Mouse (Mus musculus): Measurements from ENCODE around the gene Cox19. TPM values are rescaled to one million over a fixed set of nuclear protein-coding genes. Genes with fewer than 3 reads are reported as not detected.

Cox19 gene
- polyA plus RNA-seq, 1 experiment from 2014 or later, result 106 TPM

DNA sequence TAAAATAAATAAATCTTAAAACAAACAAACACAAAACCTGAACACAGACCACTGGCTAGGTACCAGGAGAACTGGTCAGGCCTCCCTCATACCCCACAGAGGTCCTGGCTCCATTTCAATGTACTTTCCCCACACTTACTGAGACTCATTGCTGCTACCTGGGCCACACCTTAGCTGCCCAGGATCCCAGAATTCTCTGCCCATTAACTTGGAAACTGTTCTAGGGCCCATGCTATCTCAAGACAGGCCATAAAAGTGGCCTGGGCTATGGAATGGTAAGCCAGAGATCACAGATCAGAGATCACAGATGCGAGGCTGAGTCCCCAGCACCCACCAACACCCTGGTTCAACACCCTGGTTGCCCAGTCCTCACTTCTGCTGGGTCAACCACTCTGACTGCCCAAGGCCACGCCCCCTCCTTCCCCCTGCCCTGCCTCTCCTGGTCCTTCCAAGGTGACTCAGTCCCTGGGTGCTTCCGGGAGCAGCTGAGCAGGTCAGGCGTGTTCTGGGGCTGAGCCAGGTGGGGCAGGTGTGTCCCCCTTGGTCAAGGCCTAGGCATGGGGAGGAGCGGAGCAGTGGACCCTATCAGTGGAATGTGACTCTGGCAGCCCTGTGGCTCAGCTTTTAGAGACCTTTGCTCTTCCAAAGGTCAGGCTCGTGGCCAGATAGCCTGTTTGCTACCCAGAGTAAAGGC, 34.1 kb downstream of the Cox19 start:
- TF ChIP-seq CTCF (IDR thresholded peaks at IDR 0.05; ENCODE audit: low read depth), result no peak
- no peaks in the 10 kb centered on the region for H3K36me3 ChIP-seq (ENCODE audit: insufficient read depth)
- DNase-seq, result no peak
- H3K27ac ChIP-seq (ENCODE audit: low read depth), result no peak overlapping the region
- H3K9ac ChIP-seq, result no peak overlapping the region
- ATAC-seq (ENCODE audit: insufficient read depth), result no peak
- no peaks in the 10 kb centered on the region for H3K9me3 ChIP-seq (ENCODE audit: low read depth, low read length)
- 52% methylated on average over 6 of the region's 6 CpGs for WGBS
- H3K4me2 ChIP-seq, result no peak overlapping the region
- no peaks in the 10 kb centered on the region for H3K4me1 ChIP-seq (ENCODE audit: insufficient read depth)
- H3K27me3 ChIP-seq (ENCODE audit: insufficient read depth, low read length), result no peaks in the 10 kb centered on the region
- no peak overlapping the region for H3K4me3 ChIP-seq (ENCODE audit: low read depth, low read length)

DNA sequence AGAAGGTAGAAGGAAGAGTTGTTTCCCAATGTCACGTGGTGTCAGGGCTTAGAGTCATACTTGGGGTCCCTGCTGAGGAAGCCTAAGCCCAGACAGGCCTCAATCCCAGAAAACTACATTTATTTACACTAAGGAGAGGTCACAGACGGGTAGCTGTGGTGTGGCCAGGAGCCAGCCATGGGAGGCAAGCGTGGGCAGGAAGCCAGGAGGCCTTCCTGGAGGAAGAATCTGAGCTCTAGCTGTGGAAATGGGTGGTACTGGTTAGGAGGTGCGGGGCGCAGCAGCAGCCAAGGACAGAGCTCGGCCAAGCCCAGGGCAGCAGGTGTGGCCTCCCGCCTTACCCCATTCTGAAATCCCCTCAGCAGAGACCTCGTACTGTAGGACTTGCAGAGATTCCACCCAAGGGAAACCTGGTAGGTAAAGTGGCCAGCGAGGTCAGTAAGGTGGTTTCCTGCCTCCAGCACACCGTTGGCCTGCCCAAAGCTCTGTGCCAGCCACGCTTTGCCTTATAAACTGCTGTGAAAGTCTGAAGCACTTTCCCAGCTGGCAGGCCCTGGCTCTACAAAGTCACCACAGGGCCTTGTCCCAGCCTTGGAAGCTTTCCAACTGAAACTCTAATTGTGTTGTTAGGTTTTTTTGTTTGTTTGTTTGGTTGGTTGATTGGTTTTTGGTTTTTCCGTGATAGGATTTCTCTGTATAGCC, 36.1 kb downstream of the Cox19 start:
- H3K36me3 ChIP-seq (ENCODE audit: insufficient read depth), result no peaks in the 10 kb centered on the region
- H3K27ac ChIP-seq (ENCODE audit: low read depth), result no peak overlapping the region
- H3K9ac ChIP-seq, result no peak overlapping the region
- TF ChIP-seq CTCF (IDR thresholded peaks at IDR 0.05; ENCODE audit: low read depth), result no peak
- no peaks in the 10 kb centered on the region for H3K4me1 ChIP-seq (ENCODE audit: insufficient read depth)
- H3K9me3 ChIP-seq (ENCODE audit: low read depth, low read length), result no peaks in the 10 kb centered on the region
- no peak overlapping the region for H3K4me2 ChIP-seq
- ATAC-seq (ENCODE audit: insufficient read depth) (no peak), DNase-seq (no peak)
- WGBS, result 80% methylated on average over 12 of the region's 12 CpGs
- H3K27me3 ChIP-seq (ENCODE audit: insufficient read depth, low read length), result no peaks in the 10 kb centered on the region
- no peak overlapping the region for H3K4me3 ChIP-seq (ENCODE audit: low read depth, low read length)

DNA sequence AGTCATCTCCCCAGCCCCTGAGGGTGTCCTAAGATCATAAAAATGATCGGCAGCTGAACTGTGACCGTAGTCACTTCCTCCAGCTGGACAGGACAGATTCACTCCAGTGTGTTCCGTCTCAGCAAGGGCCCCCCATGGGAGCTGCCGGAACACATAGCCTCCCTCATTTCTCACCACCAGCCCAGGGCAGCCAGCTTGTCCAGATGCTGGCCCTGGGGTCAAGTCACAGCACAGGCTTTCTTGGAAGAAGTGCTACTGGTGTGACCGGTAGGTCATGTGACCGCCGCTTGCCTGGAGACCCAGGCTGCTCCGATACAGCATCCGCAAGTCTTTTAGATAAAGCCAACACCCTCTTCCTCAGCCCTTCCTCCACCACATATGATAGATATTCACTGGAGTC, 37.7 kb downstream of the Cox19 start:
- no peaks in the 10 kb centered on the region for H3K9me3 ChIP-seq (ENCODE audit: low read depth, low read length)
- no peaks in the 10 kb centered on the region for H3K27me3 ChIP-seq (ENCODE audit: insufficient read depth, low read length)
- no peak for ATAC-seq (ENCODE audit: insufficient read depth)
- no peak overlapping the region for H3K27ac ChIP-seq (ENCODE audit: low read depth)
- H3K4me3 ChIP-seq (ENCODE audit: low read depth, low read length), result no peak overlapping the region
- no peak for DNase-seq
- 73% methylated on average over 9 of the region's 9 CpGs for WGBS
- H3K9ac ChIP-seq, result no peak overlapping the region
- no peaks in the 10 kb centered on the region for H3K4me1 ChIP-seq (ENCODE audit: insufficient read depth)
- no peak for TF ChIP-seq CTCF (IDR thresholded peaks at IDR 0.05; ENCODE audit: low read depth)
- H3K36me3 ChIP-seq (ENCODE audit: insufficient read depth), result no peaks in the 10 kb centered on the region
- H3K4me2 ChIP-seq, result no peak overlapping the region

- no peak overlapping the region for H3K4me3 ChIP-seq (ENCODE audit: low read depth, low read length)
- H3K4me2 ChIP-seq, result no peak overlapping the region
- no peaks in the 10 kb centered on the region for H3K36me3 ChIP-seq (ENCODE audit: insufficient read depth)
- H3K9me3 ChIP-seq (ENCODE audit: low read depth, low read length), result no peaks in the 10 kb centered on the region
- H3K9ac ChIP-seq, result no peak overlapping the region
- DNase-seq, result no peak
- no peak for ATAC-seq (ENCODE audit: insufficient read depth)
- no peak overlapping the region for H3K27ac ChIP-seq (ENCODE audit: low read depth)
- no peaks in the 10 kb centered on the region for H3K27me3 ChIP-seq (ENCODE audit: insufficient read depth, low read length)
- 82% methylated on average over 9 of the region's 9 CpGs for WGBS
- no peaks in the 10 kb centered on the region for H3K4me1 ChIP-seq (ENCODE audit: insufficient read depth)
- no peak for TF ChIP-seq CTCF (IDR thresholded peaks at IDR 0.05; ENCODE audit: low read depth)
These were observed 39.4 kb downstream of the Cox19 start for GRCm38 (mm10) chr5:139311822-139312221.

GRCm38 (mm10) chr5:139310477-139310876, 40.7 kb downstream of the Cox19 start:
- H3K4me3 ChIP-seq (ENCODE audit: low read depth, low read length), result no peak overlapping the region
- H3K36me3 ChIP-seq (ENCODE audit: insufficient read depth), result no peaks in the 10 kb centered on the region
- H3K4me2 ChIP-seq, result no peak overlapping the region

DNA sequence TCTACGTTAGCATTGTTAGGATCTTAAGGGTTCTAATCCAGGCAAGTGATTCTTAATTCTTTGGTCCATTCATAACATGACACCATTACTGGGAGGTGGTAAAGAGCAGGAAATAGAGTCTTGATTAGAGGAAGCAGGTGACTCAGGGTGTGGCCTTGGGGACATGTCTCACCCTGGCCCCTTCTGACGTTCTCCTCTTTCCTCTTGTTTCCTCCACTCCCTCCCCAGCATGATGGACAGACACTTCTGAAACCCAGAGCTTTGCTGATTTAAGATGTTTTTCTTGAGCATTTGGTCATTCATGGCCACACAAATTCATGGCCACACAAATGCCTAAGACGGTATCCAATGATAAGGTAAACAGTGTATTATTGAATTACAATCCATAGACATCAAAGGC, 41.3 kb downstream of the Cox19 start:
- WGBS, result 62% methylated on average over 3 of the region's 3 CpGs
- no peaks in the 10 kb centered on the region for H3K9me3 ChIP-seq (ENCODE audit: low read depth, low read length)
- no peak for ATAC-seq (ENCODE audit: insufficient read depth)

More at GRCm38 (mm10) chr5:139310477-139310876, 40.7 kb downstream of the Cox19 start:
- WGBS, result 82% methylated on average over 4 of the region's 4 CpGs
- H3K27ac ChIP-seq (ENCODE audit: low read depth), result no peak overlapping the region
- H3K9me3 ChIP-seq (ENCODE audit: low read depth, low read length), result no peaks in the 10 kb centered on the region
- no peak overlapping the region for H3K9ac ChIP-seq
- no peak for ATAC-seq (ENCODE audit: insufficient read depth)
- no peaks in the 10 kb centered on the region for H3K4me1 ChIP-seq (ENCODE audit: insufficient read depth)
- no peak for DNase-seq
- H3K27me3 ChIP-seq (ENCODE audit: insufficient read depth, low read length), result no peaks in the 10 kb centered on the region
- no peak for TF ChIP-seq CTCF (IDR thresholded peaks at IDR 0.05; ENCODE audit: low read depth)

GRCm38 (mm10) chr5:139303646-139304061, 47.6 kb downstream of the Cox19 start:
- H3K27ac ChIP-seq (ENCODE audit: low read depth), result no peak overlapping the region
- H3K4me1 ChIP-seq (ENCODE audit: insufficient read depth), result no peaks in the 10 kb centered on the region
- H3K4me3 ChIP-seq (ENCODE audit: low read depth, low read length), result no peak overlapping the region
- no peaks in the 10 kb centered on the region for H3K36me3 ChIP-seq (ENCODE audit: insufficient read depth)
- H3K4me2 ChIP-seq, result no peak overlapping the region
- no peak overlapping the region for H3K9ac ChIP-seq
- WGBS, result 84% methylated on average over 9 of the region's 9 CpGs
- no peaks in the 10 kb centered on the region for H3K27me3 ChIP-seq (ENCODE audit: insufficient read depth, low read length)
- no peaks in the 10 kb centered on the region for H3K9me3 ChIP-seq (ENCODE audit: low read depth, low read length)
- DNase-seq (no peak), ATAC-seq (ENCODE audit: insufficient read depth) (no peak)
- TF ChIP-seq CTCF (IDR thresholded peaks at IDR 0.05; ENCODE audit: low read depth), result no peak

More for the DNA sequence above, 41.3 kb downstream of the Cox19 start:
- Histone ChIP-seq H3K4me1 (ENCODE audit: insufficient read depth) (no peaks in the 10 kb centered on the region), H3K4me2 (no peak overlapping the region), H3K27me3 (ENCODE audit: insufficient read depth, low read length) (no peaks in the 10 kb centered on the region), H3K27ac (ENCODE audit: low read depth) (no peak overlapping the region), H3K9ac (no peak overlapping the region), H3K36me3 (ENCODE audit: insufficient read depth) (no peaks in the 10 kb centered on the region), H3K4me3 (ENCODE audit: low read depth, low read length) (no peak overlapping the region)
- no peak for TF ChIP-seq CTCF (IDR thresholded peaks at IDR 0.05; ENCODE audit: low read depth)
- DNase-seq, result no peak

All from lung, embryonic 14.5 days (tissue).